Mouse (Mus musculus) urinary bladder, postnatal 25 days (tissue): Measurements from ENCODE around the gene Flywch2.

Experiments used
- DNase-seq: peaks from one replicate; pipeline ENCODE4 v3.0.0; 2022; ENCODE audit warnings: low spot score

Flywch2 gene

GRCm38 (mm10) chr17:23748631-23749391 is 37.1 kb downstream of the Flywch2 start:
- peak; percentile 77 for DNase-seq

DNA sequence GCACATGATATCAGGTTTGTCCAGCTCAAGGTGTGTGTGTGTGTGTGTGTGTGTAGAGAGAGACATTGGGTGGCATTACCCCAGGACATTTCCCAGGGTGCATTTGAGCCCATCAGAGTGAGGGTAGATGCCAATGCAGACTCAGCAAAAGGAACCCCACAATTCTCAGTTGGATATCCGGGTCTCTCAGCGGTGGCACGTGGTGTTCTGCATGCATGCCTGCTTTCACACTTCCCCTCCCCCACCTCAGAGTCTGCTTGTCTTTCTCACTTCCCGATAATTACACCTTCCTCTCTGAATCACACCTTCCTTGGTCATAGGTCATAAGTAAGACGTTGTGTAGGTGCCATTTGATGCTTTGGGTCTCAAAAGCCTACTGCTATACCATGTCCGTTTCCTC is 37.9 kb downstream of the Flywch2 start:
- DNase-seq: no peak

DNA sequence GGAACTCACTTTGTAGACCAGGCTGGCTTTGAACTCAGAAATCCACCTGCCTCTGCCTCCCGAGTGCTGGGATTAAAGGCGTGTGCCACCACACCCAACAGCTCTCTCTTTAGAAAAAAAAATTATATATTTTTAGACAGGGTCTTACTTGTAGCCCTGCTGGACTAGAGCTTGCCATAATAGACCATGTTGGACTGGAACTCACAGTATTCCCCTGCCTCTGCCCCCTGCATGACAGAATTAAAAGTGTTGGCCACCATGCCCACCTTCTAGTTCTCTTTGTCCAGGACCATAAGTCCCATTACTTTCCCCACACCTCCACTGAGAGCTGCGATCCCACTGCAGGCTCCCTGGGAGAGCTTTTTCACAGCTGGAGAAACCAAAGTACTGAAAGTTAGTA is 38.4 kb downstream of the Flywch2 start:
- no peak for DNase-seq

GRCm38 (mm10) chr17:23746767-23747166 is 39.1 kb downstream of the Flywch2 start:
- no peak for DNase-seq

GRCm38 (mm10) chr17:23746311-23746710 is 39.6 kb downstream of the Flywch2 start:
- no peak for DNase-seq

GRCm38 (mm10) chr17:23745301-23746251 is 40.3 kb downstream of the Flywch2 start, which contains the start of gene Kremen2:
Gene Kremen2, minus strand, starts transcription at chr17:23745833.
- DNase-seq: no peak

- no peak for DNase-seq
Observed at GRCm38 (mm10) chr17:23744651-23745050, 41.2 kb downstream of the Flywch2 start.

DNA sequence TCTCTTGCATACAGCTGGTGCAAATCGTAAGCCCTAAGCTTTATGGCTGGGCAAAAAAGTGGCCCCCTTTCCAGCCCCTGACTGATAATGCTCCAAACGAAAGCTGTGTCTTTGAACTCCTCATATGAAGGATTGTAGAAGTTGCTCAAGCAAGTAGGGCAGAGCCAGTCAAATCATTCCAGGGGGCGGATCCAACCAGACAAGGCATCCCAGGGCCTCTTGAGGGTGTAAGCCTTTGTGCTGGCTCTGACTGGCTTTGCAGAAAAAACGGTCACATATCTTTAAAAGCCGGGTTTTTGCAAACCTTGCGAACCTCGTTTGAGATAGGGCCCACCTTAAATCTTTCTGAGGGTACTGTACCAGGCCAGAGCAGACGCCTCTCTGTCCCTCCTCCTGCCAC is 41.8 kb downstream of the Flywch2 start:
- no peak for DNase-seq

DNA sequence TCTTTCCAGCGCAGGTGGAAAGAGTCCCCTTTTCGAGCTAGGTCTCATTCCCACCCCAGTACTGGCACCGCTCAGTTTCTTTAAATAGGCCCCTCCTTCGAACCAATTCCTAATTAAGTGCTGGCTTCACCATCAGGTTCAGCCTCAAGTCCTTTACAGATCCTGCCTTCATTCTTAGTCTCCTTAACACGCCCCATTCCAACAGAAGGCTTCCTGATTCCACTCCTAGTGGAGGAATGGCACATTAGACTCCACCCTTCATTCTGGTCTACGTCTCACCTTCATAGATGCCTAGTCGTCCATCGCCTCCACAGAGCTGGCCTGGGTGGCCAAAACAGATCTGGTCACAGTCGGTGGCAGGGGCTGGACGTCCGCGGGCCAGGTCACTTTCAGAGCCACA is 42.9 kb downstream of the Flywch2 start:
- no peak for DNase-seq

DNA sequence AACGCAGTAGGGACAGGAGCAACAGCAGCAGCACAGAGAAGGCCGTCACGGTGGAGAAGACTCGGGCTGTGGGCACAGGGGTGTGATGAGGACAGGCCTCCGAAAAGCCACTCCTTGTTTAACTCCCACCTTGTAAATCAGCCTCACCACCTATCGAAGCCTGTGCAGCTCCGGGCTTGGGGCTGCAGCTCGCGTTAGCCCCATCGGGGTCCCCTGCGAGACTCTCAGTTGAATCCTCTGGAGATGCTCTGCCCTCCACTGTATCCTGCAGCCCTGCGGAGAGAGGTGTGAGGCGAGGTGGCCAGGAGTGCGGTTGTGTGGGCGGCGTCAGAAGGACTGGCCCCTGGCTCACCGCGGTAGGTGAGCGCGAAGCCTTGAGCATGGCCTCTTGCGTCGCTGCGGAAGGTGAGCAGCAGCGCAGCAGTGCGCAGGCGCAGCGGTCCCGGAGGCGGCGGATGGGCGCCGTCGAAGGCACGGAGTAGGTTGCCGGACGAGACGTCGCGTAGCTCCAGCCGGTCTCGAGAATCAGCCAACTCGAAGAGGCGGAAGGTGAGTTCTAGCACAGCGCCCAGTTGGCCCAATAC is 43.6 kb downstream of the Flywch2 start:
- DNase-seq: no peak

DNA sequence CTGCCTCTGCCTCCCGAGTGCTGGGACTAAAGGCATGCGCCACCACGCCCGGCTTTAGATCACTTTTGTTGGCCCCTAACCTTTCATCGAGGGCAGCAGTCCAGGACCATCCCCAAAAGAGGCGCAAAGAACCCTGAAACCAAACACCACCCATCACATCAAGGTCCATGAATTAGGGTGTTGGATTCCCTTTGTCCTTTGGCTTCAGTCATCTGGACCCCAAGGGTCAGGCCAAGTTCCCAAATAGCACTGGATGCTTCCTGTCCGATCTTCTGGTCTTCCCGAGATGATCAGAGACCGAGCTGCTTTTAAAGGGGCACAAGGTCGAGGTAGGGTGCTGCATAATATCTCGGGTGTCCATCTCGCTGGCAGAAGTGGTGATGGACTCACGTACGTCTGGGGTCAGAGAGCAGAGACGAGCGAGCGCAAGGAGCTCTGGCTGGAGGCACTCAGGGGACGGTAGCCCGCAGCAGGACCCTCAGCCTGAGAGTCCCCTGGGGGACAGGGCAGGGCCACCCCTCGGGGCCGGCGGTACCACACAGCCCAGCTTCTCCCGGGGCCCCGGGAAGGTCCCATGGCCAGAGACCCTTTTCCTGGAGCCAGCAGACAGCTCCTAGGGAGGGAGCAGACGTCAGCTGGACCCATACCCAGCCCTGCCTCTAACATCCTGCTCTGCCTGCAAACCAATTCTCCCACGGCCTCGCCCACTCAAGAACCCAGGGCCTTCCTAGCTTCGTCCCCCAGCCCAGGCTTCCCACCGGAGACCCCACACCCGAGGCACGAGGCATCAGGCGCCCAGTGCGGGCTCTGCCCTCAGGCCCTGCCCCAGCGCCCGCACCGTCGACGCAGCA is 44.3 kb downstream of the Flywch2 start:
- DNase-seq: no peak

- DNase-seq: no peak
Observed at GRCm38 (mm10) chr17:23740598-23741021, 45.3 kb downstream of the Flywch2 start, which contains the start of gene Paqr4. Gene Paqr4, minus strand, starts transcription at chr17:23740867.

DNA sequence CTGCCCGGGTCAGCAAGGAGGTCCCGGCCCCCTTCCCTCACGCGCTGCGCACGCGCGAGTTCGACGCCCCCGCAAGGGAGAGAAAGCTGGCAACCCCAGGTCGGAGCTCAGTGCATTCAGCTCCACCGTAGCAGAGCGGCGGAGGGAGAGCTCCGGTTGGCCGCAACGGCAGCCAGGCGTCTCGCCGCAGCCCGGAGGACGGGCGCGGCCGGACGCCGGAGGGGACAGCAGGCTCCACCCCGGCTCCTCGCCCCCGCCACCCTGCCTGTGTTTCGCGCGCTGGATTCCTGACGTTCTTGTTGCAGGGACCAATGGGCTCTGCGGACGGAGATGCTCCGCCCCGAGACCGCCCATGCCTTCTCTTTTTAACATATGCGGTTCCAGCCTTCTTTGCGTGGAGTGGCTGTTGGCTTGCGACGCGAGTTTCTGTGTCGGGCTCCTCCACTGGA is 45.7 kb downstream of the Flywch2 start:
- peak; percentile 78 for DNase-seq

- DNase-seq: peak; percentile 15
Observed at GRCm38 (mm10) chr17:23739202-23740135, 46.4 kb downstream of the Flywch2 start.

DNA sequence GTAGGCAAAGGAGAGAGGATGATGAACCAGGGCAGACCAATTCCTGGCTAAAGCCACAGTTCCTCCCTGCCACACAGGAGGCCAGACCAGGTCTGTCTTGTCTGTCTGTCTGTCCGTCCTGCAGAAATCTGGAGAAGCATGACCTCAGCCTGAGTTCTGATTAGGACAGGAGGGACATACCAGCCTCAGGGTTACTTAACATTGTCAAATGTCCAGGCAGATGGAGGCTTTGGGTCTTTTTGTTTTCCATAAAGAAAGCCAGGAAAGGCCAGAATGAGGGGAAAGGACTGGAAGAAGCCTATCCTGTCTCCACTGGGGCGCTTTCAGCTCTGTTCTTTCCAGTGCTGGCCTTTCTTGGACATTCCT is 47.1 kb downstream of the Flywch2 start:
- no peak for DNase-seq

DNA sequence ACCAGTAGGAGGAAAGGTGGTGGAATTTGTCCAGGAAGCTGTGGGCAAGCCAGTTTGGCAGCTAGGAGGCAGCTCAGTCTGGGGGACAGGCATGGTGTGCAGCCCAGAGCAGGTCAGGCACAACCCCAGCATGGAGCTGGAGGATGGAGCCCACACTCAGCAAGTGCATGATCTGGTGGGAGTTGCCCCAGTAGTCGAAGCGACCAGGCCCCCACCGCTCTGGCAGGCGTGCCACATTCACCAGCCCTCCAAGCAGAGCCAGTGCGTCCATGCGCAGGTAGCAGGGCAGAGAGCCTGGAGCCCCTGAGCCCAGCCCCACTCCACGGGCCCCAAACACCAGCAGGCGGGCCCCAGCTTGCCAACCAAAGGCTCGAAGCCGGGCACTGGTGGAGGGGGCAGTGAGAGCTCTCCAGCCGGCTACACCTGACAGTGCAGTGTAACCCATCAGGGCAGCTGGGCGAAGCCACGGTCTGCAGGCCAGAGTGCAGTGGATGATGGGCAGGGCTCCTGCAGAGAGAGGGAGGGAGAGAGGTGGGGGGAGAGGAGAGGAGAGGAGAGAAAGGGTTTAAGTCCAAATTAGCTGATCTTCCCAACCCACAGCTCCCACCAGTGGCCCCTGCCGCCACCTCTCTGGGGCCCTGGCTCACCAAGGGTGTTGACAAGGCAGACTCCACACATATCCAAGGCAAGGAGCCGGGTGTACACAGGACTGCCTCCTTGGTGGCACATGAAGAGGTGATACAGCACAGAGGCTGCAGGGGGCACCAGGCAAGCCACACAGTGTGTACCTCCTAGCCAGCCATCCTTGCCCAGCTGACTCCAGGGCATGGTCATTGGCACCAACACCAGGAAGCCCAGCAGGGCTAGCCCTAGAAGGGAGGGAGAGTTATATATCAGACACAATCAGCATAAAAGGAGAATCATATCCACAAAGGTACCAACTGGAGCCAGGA is 48.1 kb downstream of the Flywch2 start:
- DNase-seq: no peak

DNA sequence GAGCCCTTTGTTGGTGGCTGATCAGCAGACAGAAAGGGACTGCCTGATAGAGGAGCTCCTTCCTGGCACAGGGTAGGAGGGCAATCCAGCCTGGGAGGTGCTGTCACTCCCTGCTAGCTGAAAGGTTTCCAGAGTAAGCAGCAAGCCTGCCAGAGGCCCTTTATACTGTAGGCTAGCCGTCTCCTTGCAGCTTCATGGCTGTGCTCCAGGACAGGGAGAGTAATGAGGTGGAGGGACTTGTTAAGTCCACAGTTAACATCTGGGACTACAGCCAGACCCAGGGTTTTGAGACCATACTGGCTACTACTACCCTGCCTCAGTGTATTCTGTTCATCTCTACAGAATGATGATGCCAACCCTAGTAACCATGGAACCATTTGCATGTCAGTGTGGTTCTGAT is 51.5 kb downstream of the Flywch2 start:
- DNase-seq: no peak

DNA sequence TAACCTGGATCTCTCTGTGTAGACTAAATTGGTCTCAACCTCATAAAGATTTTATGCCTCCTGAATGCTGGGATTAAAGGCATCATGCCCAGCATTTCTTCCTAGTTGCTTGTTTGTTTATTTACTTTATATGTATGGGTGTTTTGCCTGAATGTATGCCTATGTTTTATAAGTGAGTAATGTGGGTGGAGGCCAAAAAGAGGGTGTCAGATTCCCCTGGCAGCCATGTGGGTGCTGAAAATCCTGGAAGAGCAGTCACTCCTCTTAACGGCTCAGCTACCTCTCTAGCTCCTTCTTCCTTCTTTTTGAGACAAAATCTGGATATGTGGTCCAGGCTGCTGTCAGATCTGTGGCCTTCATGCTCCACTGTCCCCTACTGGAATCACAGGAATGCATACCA is 55.4 kb downstream of the Flywch2 start:
- DNase-seq: no peak
